Mouse (Mus musculus): ENCODE data around the gene Mocs3. TPM values are rescaled to one million over a fixed set of nuclear protein-coding genes. Genes with fewer than 3 reads are reported as not detected.

Gene Mocs3
- 8.5 and 10.2 TPM in 2 replicates for polyA plus RNA-seq (2015; fragmentation: Nextera tagmentation; extraction: Ambion mirVana)

GRCm38 (mm10) chr2:168230026-168230728 lies at the start of gene Mocs3, which contains the start of the genes Gm20716 and Dpm1:
Gene Mocs3 (plus strand): TSS chr2:168230622.
Gene Gm20716 (minus strand): TSS chr2:168230364.
Gene Dpm1 (minus strand): TSS chr2:168230591.
- H3K27ac ChIP-seq (replicated peaks) = peak within 1 kb of the TSS; percentile 98
- ATAC-seq (ENCODE audit: low FRiP score, low read depth) = peak; percentile 91
- peak within 1 kb of the TSS; percentile 89 for H3K9ac ChIP-seq
- H3K4me3 ChIP-seq = peak within 1 kb of the TSS; percentile 95
- WGBS = under 1% methylated on average over 63 of the region's 73 CpGs
- H3K4me1 ChIP-seq (replicated peaks) = peaks cover 46% of the 10 kb centered on the region
- H3K4me2 ChIP-seq = peak within 1 kb of the TSS; percentile 98
- H3K36me3 ChIP-seq = peaks cover 24% of the 10 kb centered on the region
- no peaks in the 10 kb centered on the region for H3K27me3 ChIP-seq
- no peaks in the 10 kb centered on the region for H3K9me3 ChIP-seq

GRCm38 (mm10) chr2:168191856-168192255 lies 38.6 kb upstream of the Mocs3 start:
- no peak overlapping the region for H3K9ac ChIP-seq
- H3K4me2 ChIP-seq = no peak overlapping the region
- no peaks in the 10 kb centered on the region for H3K27me3 ChIP-seq
- H3K4me3 ChIP-seq = no peak overlapping the region
- peaks cover 7% of the 10 kb centered on the region for H3K36me3 ChIP-seq
- H3K9me3 ChIP-seq = no peaks in the 10 kb centered on the region
- no peak for ATAC-seq (ENCODE audit: low FRiP score, low read depth)
- 93% methylated on average over 2 of the region's 2 CpGs for WGBS
- no peak overlapping the region for H3K27ac ChIP-seq (replicated peaks)
- H3K4me1 ChIP-seq (replicated peaks) = peaks cover 57% of the 10 kb centered on the region

GRCm38 (mm10) chr2:168193685-168194084 lies 36.7 kb upstream of the Mocs3 start:
- no peaks in the 10 kb centered on the region for H3K9me3 ChIP-seq
- no peak overlapping the region for H3K9ac ChIP-seq
- WGBS = 76% methylated on average over 2 of the region's 2 CpGs
- H3K4me3 ChIP-seq = no peak overlapping the region
- no peaks in the 10 kb centered on the region for H3K27me3 ChIP-seq
- no peaks in the 10 kb centered on the region for H3K36me3 ChIP-seq
- no peak overlapping the region for H3K27ac ChIP-seq (replicated peaks)
- H3K4me1 ChIP-seq (replicated peaks) = peaks cover 71% of the 10 kb centered on the region
- no peak overlapping the region for H3K4me2 ChIP-seq
- no peak for ATAC-seq (ENCODE audit: low FRiP score, low read depth)

DNA sequence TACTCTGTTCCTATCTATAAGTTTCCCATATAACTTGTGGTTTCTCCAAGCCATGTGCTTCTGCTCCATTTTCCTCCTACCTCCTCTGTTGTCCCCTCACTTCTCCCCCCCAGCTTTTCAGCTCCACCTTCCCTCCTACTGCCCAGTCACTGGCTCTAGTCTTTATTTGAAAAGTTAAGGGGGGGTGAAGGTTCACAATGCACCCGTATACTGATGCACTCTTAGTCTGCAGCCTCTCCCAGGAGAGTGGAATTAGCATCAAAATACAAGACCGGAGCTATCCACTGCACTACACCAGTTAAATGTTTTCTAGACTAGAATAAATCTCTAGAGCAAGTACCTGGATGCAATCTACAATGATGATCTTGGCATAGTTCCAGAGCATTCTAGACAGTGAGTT lies 34.7 kb upstream of the Mocs3 start:
- peaks cover 79% of the 10 kb centered on the region for H3K4me1 ChIP-seq (replicated peaks)
- H3K9ac ChIP-seq = no peak overlapping the region
- no peak overlapping the region for H3K4me2 ChIP-seq
- H3K4me3 ChIP-seq = no peak overlapping the region
- no peak overlapping the region for H3K27ac ChIP-seq (replicated peaks)
- no peak for ATAC-seq (ENCODE audit: low FRiP score, low read depth)
- H3K27me3 ChIP-seq = no peaks in the 10 kb centered on the region
- H3K36me3 ChIP-seq = no peaks in the 10 kb centered on the region
- 19% methylated on average over 2 of the region's 2 CpGs for WGBS
- H3K9me3 ChIP-seq = no peaks in the 10 kb centered on the region

DNA sequence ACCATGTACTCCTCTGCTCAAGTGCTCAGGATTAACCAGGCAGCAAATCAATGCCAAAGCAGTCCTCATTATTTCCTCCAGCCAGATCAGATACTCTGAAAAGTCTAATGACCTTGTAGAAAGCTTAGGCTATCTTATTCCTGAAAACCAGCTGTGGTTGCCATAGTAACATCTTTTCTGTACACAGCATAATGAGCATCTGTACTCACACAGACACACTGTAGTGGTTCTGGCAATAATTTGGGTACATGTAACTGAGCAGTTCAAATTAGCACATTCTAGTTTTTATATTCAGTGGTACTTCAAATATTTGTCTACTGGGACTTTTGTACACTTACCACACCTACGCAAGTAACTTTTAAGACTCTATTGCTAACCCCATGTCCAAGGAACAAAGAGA lies 32.0 kb upstream of the Mocs3 start:
- no peaks in the 10 kb centered on the region for H3K27me3 ChIP-seq
- 83% methylated on average over 1 of the region's 1 CpGs for WGBS
- no peak overlapping the region for H3K4me2 ChIP-seq
- ATAC-seq (ENCODE audit: low FRiP score, low read depth) = no peak
- H3K36me3 ChIP-seq = no peaks in the 10 kb centered on the region
- no peaks in the 10 kb centered on the region for H3K9me3 ChIP-seq
- H3K4me1 ChIP-seq (replicated peaks) = peaks cover 82% of the 10 kb centered on the region
- H3K4me3 ChIP-seq = no peak overlapping the region
- H3K27ac ChIP-seq (replicated peaks) = no peak overlapping the region
- no peak overlapping the region for H3K9ac ChIP-seq

DNA sequence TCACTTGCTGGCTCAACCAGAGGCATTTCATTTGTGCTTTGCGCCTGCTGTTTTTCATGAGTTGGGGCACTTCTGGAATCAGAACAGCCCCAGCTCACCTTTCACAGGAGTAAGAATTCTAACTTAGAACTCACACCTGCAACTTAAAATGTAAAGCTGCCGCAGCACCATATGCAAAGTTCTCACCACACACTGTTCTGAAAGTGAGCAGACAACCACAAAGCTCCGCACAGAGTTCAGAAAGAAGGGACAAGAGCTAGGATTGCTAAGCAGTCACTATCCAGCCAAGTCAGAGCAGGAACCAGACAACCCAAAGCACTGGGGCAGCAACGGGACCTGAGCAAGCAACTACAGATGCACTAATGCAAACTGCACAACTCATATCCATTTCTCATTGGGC lies 30.9 kb upstream of the Mocs3 start:
- H3K36me3 ChIP-seq = no peaks in the 10 kb centered on the region
- H3K9me3 ChIP-seq = no peaks in the 10 kb centered on the region
- no peaks in the 10 kb centered on the region for H3K27me3 ChIP-seq
- H3K9ac ChIP-seq = no peak overlapping the region
- no peak overlapping the region for H3K4me3 ChIP-seq
- no peak overlapping the region for H3K27ac ChIP-seq (replicated peaks)
- 0 out of 2 replicates have a peak overlapping the region, but pooled peaks have one; percentile 13 for H3K4me2 ChIP-seq
- ATAC-seq (ENCODE audit: low FRiP score, low read depth) = no peak
- 90% methylated on average over 4 of the region's 4 CpGs for WGBS
- H3K4me1 ChIP-seq (replicated peaks) = peaks cover 80% of the 10 kb centered on the region

- Histone ChIP-seq H3K9ac (no peak overlapping the region), H3K4me1 (replicated peaks) (peaks cover 82% of the 10 kb centered on the region), H3K9me3 (no peaks in the 10 kb centered on the region), H3K36me3 (no peaks in the 10 kb centered on the region), H3K27me3 (no peaks in the 10 kb centered on the region), H3K4me3 (no peak overlapping the region), H3K27ac (replicated peaks) (no peak overlapping the region), H3K4me2 (0 out of 2 replicates have a peak overlapping the region, but pooled peaks have one; percentile 13)
- ATAC-seq (ENCODE audit: low FRiP score, low read depth) = no peak
- 89% methylated on average over 4 of the region's 5 CpGs for WGBS
These were observed 30.3 kb upstream of the Mocs3 start for GRCm38 (mm10) chr2:168200014-168200691.

DNA sequence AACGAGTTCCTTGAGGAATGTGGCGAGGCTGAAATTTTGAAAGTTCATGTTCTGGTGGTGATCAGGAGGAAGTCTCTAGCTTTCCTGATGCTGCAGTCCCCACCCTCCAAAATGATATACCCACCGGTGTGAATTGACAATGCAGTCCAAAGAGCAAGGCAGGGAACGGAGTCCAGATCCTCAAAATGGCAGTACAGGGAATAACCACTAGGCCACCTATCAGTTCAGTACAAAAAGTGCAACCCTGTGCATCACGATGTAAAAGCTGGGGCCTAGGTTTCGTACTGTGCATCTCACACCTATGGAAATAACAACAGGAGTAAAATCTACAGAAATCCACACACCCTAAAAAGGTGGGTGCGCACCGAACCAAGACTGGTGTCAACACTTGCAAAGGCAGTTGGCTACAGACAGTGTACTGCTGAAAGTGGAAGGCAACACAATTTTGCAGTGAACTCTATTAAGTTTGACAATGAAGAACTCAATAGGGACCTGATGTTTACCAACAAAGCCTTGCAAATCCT lies 25.9 kb upstream of the Mocs3 start:
- peaks cover 50% of the 10 kb centered on the region for H3K4me1 ChIP-seq (replicated peaks)
- peak overlapping the region; percentile 70 for H3K4me2 ChIP-seq
- H3K9ac ChIP-seq = peak overlapping the region; percentile 100; the same call in 1 of the 2 replicates
- ATAC-seq (ENCODE audit: low FRiP score, low read depth) = no peak
- peaks cover 15% of the 10 kb centered on the region; the same call in 1 of the 2 replicates for H3K36me3 ChIP-seq
- no peaks in the 10 kb centered on the region for H3K9me3 ChIP-seq
- no peak overlapping the region for H3K27ac ChIP-seq (replicated peaks)
- WGBS = 80% methylated on average over 8 of the region's 8 CpGs
- H3K27me3 ChIP-seq = no peaks in the 10 kb centered on the region
- H3K4me3 ChIP-seq = peak overlapping the region; percentile 99

DNA sequence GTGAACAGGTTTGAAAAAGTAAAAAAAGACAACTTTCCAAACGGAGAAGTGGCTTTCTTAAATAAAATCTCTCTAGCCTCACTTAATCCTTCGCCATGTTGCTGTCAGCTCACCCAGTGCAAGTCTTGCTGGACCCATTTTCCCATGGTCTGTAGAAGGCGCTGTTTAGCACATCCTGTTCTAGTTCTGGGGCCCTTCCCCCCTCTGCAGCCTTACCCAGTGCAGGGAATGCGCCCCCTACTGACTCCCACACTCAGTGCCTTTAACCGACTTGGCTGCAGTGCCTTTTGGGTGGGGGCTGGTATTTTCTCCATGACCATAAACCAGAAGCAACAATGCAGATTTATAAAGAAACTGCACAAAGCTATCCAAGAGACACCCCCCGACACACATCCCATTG lies 25.2 kb upstream of the Mocs3 start:
- Histone ChIP-seq H3K4me2 (peak overlapping the region; percentile 70), H3K4me1 (replicated peaks) (peaks cover 44% of the 10 kb centered on the region), H3K27ac (replicated peaks) (peak overlapping the region; percentile 100), H3K36me3 (peaks cover 18% of the 10 kb centered on the region), H3K9me3 (no peaks in the 10 kb centered on the region), H3K4me3 (peak overlapping the region; percentile 99), H3K9ac (peak overlapping the region; percentile 100), H3K27me3 (no peaks in the 10 kb centered on the region)
- 9% methylated on average over 6 of the region's 6 CpGs for WGBS
- peak; percentile 27; the same call in 1 of the 2 replicates for ATAC-seq (ENCODE audit: low FRiP score, low read depth)

DNA sequence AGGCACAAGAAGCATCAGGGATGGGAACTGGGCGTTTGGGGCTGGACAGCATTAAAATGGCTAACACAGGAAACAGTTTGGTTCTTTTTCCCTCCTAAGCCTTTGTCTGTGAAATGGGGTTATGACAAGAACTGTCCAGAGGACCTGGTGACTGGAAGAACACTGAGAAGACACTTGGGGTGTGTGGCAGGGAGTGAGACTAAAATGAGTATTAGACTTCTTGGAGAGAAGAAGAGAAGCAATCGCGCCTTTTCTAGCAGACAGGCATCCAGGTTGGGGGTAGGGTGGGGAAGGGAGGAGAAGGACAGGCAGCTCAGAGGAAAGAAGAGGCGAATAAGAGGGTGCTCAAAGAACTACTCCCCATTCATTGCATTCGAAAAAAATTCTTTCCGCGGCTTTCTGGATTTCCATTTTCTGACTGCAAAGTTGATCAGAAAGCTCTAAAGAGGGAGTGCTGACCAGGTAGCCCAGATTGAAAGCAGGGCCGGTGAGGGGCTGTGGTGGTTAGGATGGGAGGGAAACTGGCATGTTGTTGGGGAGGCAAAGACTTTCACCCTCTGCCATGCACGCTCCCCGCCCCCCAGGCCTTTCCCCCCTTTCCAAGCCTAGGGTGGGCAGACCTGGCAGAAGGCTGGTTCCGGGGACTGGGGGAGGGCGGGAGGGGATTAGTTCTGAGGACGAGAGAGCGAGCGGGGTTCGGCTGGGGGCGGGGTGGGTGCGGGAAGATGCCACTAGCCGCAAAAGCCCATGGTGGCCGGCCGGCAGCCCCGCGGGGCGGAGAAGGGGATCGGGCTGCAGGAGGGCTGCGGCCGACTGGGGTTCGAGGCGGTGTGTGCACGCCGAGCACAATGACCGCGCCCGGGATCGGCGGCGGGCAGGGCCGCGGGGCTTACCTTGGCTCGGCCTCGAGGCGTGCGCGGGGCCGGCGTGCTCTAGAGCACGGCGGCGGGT lies 24.5 kb upstream of the Mocs3 start:
- peak overlapping the region; percentile 100 for H3K9ac ChIP-seq
- peaks cover 37% of the 10 kb centered on the region for H3K4me1 ChIP-seq (replicated peaks)
- H3K27ac ChIP-seq (replicated peaks) = peak overlapping the region; percentile 100
- peaks cover 25% of the 10 kb centered on the region for H3K36me3 ChIP-seq
- peak overlapping the region; percentile 99 for H3K4me3 ChIP-seq
- ATAC-seq (ENCODE audit: low FRiP score, low read depth) = peak; percentile 8; the same call in 1 of the 2 replicates
- H3K27me3 ChIP-seq = no peaks in the 10 kb centered on the region
- no peaks in the 10 kb centered on the region for H3K9me3 ChIP-seq
- under 1% methylated on average over 45 of the region's 49 CpGs for WGBS
- H3K4me2 ChIP-seq = peak overlapping the region; percentile 70

Data from hindbrain, embryonic 15.5 days (tissue).